Mouse (Mus musculus) CD4-positive helper T cell, adult 2 months (primary cell): ENCODE data around the gene Pkm.

Source experiments
- DNase-seq: peaks from one replicate; pipeline ENCODE4 v3.0.0-alpha.2; 2012; ENCODE audit warnings: low read depth, missing footprints, low spot score

Gene Pkm

DNA sequence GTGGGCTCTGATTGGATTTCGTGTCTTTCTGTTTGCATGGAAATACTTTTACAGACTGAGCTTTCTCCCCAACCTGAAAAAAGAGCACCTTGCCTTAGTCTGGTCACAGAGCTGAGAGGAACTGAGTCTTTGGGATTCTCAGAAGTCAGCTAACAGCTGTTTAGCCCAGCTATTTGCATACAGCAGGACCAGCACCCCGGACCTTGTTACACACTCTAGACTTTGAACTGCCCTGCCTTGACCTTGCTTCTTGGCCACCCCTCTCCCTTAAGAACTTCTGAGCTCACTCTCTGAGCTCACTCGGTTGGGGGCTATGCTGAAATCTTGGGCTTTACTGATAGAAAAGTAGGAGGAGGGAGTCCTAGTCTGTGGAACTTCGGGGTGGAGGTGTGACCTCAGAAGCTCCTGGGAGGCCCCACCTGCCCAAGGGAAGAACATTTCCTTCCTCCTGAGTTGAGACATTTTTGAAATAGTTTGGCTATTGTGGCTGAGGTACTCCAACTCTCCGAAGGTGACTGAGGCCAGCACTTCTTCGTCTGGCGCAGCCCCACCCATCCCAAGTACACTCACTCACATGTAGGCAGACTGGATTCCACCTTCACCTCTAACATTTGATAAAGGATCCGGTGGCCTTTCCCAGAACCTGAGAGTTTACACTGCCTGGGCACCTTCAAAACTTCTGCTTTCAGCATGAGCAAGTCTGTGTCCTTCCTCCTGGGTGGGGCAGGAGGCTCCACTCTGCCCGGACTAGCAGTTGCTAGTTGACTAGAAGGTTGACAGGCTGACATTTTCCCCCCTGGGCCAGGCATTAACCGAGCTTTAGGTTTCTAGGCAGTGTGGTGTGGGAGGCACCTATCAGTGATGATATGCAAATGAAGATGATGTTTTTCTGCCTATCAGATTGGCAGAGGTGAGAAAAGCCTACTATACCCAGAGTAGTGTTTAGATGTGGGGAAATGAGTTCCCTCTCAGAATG lies 51.0 kb downstream of the Pkm start:
- DNase-seq = no peak

DNA sequence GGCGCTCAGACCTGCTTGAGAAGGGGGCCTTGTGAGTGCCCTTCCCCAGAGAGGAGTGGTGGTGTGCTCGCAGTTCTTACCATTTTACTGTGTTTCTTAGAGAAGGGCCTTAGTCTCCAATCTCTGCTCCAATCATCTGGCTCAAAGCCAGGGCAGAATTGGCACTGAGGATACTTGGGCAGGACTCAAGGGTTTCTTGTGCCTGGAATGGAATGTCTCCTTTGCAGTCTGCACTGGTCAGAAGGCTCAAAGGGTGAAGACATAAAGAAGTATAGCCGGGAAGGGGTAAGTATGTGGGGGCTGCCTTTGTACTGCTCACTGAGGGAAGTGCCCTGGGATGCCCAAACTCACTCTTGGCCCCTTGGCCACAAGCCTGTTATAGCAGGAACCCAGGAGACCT lies 53.1 kb downstream of the Pkm start:
- no peak for DNase-seq

DNA sequence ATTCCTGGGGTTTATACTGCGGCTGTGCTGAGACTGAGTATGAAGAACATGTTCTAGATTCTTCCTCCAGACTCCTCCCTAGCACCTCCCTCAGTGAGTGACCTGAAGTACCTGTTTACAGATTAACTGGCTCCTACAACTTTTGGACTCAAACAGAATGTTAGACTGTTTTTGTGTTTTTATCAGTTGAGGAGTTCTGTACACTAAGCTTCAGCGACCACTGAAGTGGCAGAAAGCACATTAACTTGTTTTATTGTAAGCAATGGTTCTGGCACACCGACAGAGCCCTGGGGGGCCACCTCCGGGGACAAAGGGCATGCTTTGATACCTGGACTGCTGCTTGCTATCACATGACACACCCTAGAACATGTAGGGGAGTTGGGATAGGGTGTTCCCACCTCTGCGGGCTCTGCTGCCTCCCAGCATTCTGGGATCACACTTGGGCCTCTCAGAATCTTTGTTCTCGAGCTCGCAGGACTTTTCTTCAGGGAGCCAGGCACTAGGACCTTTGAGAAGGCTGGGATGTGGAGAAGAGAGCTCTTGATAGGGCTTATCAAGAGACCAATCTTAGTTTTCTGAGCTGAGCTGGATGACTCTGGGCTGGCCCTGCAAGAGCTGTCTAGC lies 60.2 kb downstream of the Pkm start:
- DNase-seq = no peak

DNA sequence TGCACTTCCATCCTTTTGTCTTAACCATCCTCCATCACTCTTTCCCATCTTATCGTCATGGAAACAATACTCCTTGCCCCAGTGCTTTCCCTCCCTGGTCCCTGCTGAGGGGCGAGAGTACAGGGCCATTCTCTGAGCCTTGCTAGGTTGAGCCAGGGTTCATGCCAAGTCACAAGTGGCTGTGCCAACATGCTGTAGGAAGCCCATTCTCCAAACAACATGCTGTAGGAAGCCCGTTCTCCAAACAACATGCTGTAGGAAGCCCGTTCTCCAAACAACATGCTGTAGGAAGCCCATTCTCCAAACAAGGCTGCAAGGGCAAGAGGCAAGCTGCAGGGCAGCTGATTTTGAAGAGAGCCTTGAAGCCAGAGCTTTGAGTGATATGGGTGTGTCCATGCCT lies 62.1 kb downstream of the Pkm start:
- DNase-seq = no peak

DNA sequence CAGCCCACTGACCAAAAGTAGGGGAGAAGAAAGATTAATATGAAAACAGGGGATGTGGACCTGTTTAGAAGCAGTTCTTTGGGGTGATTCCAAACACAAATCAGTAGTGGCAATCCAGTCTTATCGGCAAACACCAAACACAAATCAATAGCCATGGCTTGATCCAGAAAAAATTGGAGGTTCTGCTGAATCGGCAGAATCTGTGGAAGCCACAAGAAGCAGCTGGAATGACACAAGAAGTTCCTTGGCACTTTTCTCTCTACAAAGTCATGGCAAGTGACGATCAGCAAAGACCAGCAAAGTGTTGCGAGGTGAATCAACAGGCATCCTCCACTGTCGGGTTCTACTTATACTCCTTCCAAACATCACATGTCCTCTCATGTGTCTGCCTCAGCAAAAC lies 65.0 kb downstream of the Pkm start:
- DNase-seq = no peak

DNA sequence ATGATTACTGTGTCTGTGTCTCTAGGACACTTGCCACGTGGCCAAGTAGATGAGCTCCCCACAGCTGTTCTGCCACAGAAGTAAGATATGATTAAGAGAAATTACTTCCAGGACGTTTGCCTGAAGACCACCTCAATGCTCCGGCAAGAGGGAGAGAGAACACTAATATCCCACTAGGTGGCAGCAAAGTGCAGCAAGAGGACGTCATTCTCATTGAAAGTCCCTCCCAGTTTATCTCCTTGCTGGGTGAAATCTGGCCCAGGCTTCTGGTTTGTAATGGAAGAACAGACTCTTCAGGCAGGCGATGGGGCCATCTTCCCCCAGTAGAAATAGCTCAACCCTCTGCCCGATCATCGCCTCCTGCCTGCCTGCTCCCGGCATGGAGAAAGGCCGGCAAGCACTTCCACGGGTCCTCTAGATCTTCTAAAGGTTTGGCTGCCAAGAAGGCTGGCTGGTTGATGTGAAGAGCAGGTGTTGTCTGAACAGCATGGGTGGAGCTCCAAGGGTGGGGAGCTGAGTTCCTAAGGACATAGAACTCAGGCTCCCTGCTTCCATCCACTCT lies 67.0 kb downstream of the Pkm start:
- DNase-seq = peak; percentile 72

DNA sequence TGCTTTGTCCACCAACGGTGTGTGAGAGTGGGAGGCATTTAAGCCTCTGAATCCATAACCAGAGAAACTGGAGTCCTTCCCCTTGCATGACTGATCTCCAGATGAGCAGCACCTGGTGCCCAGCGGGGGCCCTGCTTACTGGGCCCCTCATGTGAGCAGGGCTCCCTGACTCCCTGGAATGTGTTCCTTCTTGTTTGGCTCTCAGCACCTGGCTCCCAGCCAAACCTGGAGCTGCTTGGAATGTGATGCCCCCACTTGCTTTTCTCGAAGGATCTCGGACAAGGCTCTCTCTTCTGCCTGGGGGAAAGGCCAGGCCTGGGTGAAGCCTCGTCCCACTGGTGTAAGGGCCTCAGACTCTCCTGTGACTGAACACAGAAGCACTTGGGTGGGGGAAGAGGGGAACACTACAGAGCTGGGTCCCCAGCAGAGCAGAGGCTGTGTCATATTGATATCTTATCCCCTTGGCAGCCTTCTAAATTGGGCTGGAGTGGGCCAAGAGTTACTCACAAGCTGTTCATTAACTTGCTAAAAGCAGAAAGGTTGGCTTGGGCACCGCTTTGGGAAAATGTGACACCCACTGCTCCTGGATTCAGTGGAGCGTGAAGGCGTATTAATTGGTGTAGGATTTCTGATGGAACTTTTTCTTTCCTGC lies 67.7 kb downstream of the Pkm start:
- DNase-seq = no peak

DNA sequence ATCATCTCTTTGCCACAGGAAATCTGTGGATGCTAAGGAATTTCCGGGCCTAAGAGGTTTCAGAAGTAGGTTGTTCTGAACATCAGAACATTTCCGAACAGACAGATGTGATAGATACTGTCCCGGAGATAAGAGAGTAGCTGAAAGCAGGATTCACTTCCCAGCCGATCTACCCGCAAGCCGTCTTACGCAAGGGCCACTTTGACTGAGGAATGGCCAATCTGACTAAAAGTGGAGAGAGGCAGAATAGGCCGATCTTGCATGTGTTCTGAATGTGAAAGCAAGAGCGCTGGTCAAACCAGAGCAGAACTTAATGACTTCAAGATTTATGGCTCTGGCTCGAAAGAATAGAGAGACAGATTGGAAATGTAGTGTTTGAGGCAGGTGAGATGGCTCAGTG lies 69.3 kb downstream of the Pkm start:
- no peak for DNase-seq

DNA sequence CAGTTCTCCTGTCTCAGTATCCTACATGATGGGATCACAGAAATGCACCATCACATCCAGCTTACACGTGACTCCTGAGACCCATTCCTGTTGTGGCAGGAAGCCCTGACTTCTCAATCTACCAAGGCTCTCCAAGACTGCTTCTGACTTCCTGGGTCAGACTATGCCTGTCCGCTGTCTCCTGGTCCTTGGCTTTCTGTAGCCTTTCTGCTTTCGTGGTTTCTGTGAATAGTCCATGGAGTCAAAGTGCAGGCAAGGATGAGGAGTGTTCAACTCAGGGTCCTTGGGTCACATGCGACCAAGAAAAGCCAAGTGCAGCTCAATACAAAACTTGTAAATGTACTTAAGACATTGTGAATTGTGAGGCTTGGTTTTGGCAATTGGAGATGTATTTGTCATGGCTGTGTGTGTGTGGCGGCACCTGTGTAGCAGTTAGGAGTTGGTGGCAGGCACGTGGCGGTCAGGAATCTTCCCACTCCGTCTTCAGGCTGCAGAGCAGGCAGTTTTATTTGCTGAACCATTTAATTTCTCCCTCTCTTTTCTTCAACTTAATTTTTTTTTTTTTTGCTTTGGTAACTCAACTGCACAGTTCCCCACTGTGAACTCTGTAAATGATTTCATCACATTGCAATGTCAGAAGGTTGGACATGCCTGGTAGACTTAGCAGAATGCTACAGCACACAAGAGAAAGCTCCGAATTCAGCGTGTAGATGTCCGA lies 71.6 kb downstream of the Pkm start:
- DNase-seq = no peak
